Mouse (Mus musculus): ENCODE measurements at regions not wholly inside any gene's neighbourhood (a gene's known extent, or its start where the extent isn't known, plus 50 kb on each side); places are given as distances from the start of the nearest gene placed in this dataset.

DNA sequence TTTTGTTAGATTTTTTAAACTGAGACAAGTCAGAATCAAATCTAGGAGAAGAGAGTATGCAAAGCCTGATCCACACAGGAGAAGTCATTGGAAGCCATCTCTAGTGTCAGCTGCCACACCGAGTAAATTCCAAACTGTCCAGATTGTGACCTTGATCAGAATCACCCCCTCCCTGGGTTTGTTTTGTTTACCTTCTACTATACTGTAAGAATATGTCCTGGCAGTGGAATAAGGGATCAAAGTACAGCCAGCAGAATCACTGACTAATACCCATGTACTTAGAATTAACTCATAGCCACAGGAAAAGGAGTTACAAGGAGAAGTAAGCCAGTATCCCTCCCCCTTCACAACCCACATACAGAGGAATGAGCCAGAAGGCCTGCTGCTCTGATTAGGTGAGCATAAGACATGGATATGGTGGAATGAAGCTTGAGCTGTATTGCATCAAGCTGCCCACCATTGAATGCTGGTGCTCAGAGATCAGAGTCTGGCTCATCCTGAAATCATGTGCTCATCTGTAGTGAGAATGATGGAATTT lies 70.9 kb upstream of the Bmper start:
- Histone ChIP-seq H3K4me3 (ENCODE audit: insufficient read depth in 1 of 2, low read depth in 2 of 2, low read length in 2 of 2) (no peak overlapping the region), H3K4me2 (ENCODE audit: low read depth) (no peak overlapping the region), H3K4me1 (replicated peaks; ENCODE audit: control insufficient read depth in 2 of 2, insufficient read depth in 2 of 2, low read length in 1 of 2) (no peaks in the 10 kb centered on the region), H3K27me3 (ENCODE audit: control insufficient read depth, insufficient read depth, low read length) (no peaks in the 10 kb centered on the region), H3K36me3 (replicated peaks; ENCODE audit: control insufficient read depth, insufficient read depth, low read depth) (no peaks in the 10 kb centered on the region), H3K9me3 (ENCODE audit: control insufficient read depth, low read length) (no peaks in the 10 kb centered on the region), H3K9ac (replicated peaks) (no peak overlapping the region), H3K27ac (no peak overlapping the region)
- ATAC-seq (ENCODE audit: insufficient read depth) (no peak), DNase-seq (ENCODE audit: low read depth in 3 of 3, low spot score in 3 of 3) (no peak)
- 56% methylated on average over 1 of the region's 1 CpGs for WGBS (ENCODE audit: insufficient replicate concordance)
- TF ChIP-seq CTCF (IDR thresholded peaks at IDR 0.05; ENCODE audit: low read depth) (no peak), EP300 (IDR thresholded peaks at IDR 0.05; ENCODE audit: low read depth) (no peak)

- DNase-seq (ENCODE audit: low read depth in 3 of 3, low spot score in 3 of 3), result no peak
- Histone ChIP-seq H3K36me3 (replicated peaks; ENCODE audit: control insufficient read depth, insufficient read depth, low read depth) (no peaks in the 10 kb centered on the region), H3K27me3 (ENCODE audit: control insufficient read depth, insufficient read depth, low read length) (no peaks in the 10 kb centered on the region), H3K4me1 (replicated peaks; ENCODE audit: control insufficient read depth in 2 of 2, insufficient read depth in 2 of 2, low read length in 1 of 2) (no peaks in the 10 kb centered on the region), H3K4me3 (ENCODE audit: insufficient read depth in 1 of 2, low read depth in 2 of 2, low read length in 2 of 2) (no peak overlapping the region), H3K27ac (no peak overlapping the region), H3K9me3 (ENCODE audit: control insufficient read depth, low read length) (no peaks in the 10 kb centered on the region), H3K4me2 (ENCODE audit: low read depth) (no peak overlapping the region), H3K9ac (replicated peaks) (no peak overlapping the region)
- ATAC-seq (ENCODE audit: insufficient read depth), result no peak
- no peak for TF ChIP-seq EP300 (IDR thresholded peaks at IDR 0.05; ENCODE audit: low read depth)
- no peak for TF ChIP-seq CTCF (IDR thresholded peaks at IDR 0.05; ENCODE audit: low read depth)
- WGBS (ENCODE audit: insufficient replicate concordance), result 44% methylated on average over 5 of the region's 5 CpGs
These were observed 65.9 kb upstream of the Bmper start for GRCm38 (mm10) chr9:23156820-23157570.

- WGBS (ENCODE audit: insufficient replicate concordance), result 23% methylated on average over 1 of the region's 1 CpGs
- Histone ChIP-seq H3K27ac (no peak overlapping the region), H3K4me1 (replicated peaks; ENCODE audit: control insufficient read depth in 2 of 2, insufficient read depth in 2 of 2, low read length in 1 of 2) (no peaks in the 10 kb centered on the region), H3K27me3 (ENCODE audit: control insufficient read depth, insufficient read depth, low read length) (no peaks in the 10 kb centered on the region), H3K36me3 (replicated peaks; ENCODE audit: control insufficient read depth, insufficient read depth, low read depth) (no peaks in the 10 kb centered on the region), H3K4me2 (ENCODE audit: low read depth) (no peak overlapping the region), H3K9ac (replicated peaks) (no peak overlapping the region), H3K4me3 (ENCODE audit: insufficient read depth in 1 of 2, low read depth in 2 of 2, low read length in 2 of 2) (no peak overlapping the region), H3K9me3 (ENCODE audit: control insufficient read depth, low read length) (no peaks in the 10 kb centered on the region)
- TF ChIP-seq CTCF (IDR thresholded peaks at IDR 0.05; ENCODE audit: low read depth) (no peak), EP300 (IDR thresholded peaks at IDR 0.05; ENCODE audit: low read depth) (no peak)
- DNase-seq (ENCODE audit: low read depth in 3 of 3, low spot score in 3 of 3) (no peak), ATAC-seq (ENCODE audit: insufficient read depth) (no peak)
These were observed 64.4 kb upstream of the Bmper start for GRCm38 (mm10) chr9:23158499-23158898.

DNA sequence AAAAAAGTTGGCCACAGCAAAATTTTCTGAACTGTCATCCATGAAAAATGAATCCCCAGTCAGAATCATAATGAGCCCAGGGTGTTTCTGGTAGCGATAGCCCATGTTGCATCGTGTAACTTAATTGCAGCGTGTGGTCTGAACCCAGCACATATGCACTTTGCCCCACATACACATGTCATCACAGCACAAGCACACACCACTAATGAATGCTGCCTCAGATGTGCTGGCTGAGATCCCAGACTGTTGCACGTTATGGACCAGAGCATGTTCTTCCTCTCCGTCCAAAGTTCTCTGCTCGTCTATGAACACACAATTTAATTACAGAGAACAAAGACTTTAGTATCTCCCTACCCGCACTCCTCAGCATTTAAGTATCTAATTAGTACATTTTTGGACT lies 61.5 kb upstream of the Bmper start:
- WGBS (ENCODE audit: insufficient replicate concordance), result 76% methylated on average over 7 of the region's 7 CpGs
- Histone ChIP-seq H3K4me2 (ENCODE audit: low read depth) (no peak overlapping the region), H3K9me3 (ENCODE audit: control insufficient read depth, low read length) (no peaks in the 10 kb centered on the region), H3K4me3 (ENCODE audit: insufficient read depth in 1 of 2, low read depth in 2 of 2, low read length in 2 of 2) (no peak overlapping the region), H3K36me3 (replicated peaks; ENCODE audit: control insufficient read depth, insufficient read depth, low read depth) (no peaks in the 10 kb centered on the region), H3K4me1 (replicated peaks; ENCODE audit: control insufficient read depth in 2 of 2, insufficient read depth in 2 of 2, low read length in 1 of 2) (no peaks in the 10 kb centered on the region), H3K27ac (no peak overlapping the region), H3K27me3 (ENCODE audit: control insufficient read depth, insufficient read depth, low read length) (no peaks in the 10 kb centered on the region), H3K9ac (replicated peaks) (no peak overlapping the region)
- ATAC-seq (ENCODE audit: insufficient read depth) (no peak), DNase-seq (ENCODE audit: low read depth in 3 of 3, low spot score in 3 of 3) (no peak)
- TF ChIP-seq CTCF (IDR thresholded peaks at IDR 0.05; ENCODE audit: low read depth), result no peak
- no peak for TF ChIP-seq EP300 (IDR thresholded peaks at IDR 0.05; ENCODE audit: low read depth)

DNA sequence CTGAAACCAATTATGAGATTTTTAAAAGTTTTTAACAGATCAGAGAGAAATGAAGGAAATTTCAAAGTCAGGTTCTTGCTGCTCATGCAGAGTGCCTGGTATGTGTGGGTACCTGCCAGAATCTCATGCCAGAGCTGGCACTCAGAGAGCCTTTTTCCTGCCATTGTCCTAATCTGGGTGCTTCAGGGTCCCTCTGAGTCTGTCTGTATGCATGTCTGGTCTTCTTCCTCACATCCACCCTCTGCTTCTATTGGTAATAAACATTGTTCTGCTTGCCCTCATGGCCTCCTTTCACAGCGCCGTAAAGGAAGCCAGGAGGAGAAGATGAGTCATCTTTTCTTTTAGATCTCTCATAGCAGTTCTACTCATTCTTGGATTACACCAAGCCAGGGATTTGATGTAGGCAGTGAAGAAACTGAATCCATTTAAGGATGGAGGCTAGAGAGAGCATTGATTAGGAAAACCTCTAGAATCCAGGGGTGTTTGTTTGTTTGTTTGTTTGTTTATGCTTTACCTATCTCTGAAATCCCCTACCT lies 55.8 kb upstream of the Bmper start:
- no peaks in the 10 kb centered on the region for H3K9me3 ChIP-seq (ENCODE audit: control insufficient read depth, low read length)
- no peak for ATAC-seq (ENCODE audit: insufficient read depth)
- no peaks in the 10 kb centered on the region for H3K36me3 ChIP-seq (replicated peaks; ENCODE audit: control insufficient read depth, insufficient read depth, low read depth)
- H3K27me3 ChIP-seq (ENCODE audit: control insufficient read depth, insufficient read depth, low read length), result no peaks in the 10 kb centered on the region
- H3K27ac ChIP-seq, result no peak overlapping the region
- H3K4me2 ChIP-seq (ENCODE audit: low read depth), result no peak overlapping the region
- H3K4me3 ChIP-seq (ENCODE audit: insufficient read depth in 1 of 2, low read depth in 2 of 2, low read length in 2 of 2), result no peak overlapping the region
- no peak for TF ChIP-seq EP300 (IDR thresholded peaks at IDR 0.05; ENCODE audit: low read depth)
- TF ChIP-seq CTCF (IDR thresholded peaks at IDR 0.05; ENCODE audit: low read depth), result no peak
- 42% methylated on average over 2 of the region's 2 CpGs for WGBS (ENCODE audit: insufficient replicate concordance)
- no peak for DNase-seq (ENCODE audit: low read depth in 3 of 3, low spot score in 3 of 3)
- H3K4me1 ChIP-seq (replicated peaks; ENCODE audit: control insufficient read depth in 2 of 2, insufficient read depth in 2 of 2, low read length in 1 of 2), result no peaks in the 10 kb centered on the region
- H3K9ac ChIP-seq (replicated peaks), result no peak overlapping the region

Data from liver, embryonic 14.5 days (tissue).